Mouse (Mus musculus) kidney, adult 2 months (tissue): ENCODE data around the gene Sox15.

Source experiments
- CTCF ChIP-seq: fragments of 200-500 bp; conservative IDR thresholded peaks from 2 replicates; pipeline ENCODE4 v1.5.1; 2011; ENCODE audit warnings: low read depth, mild to moderate bottlenecking, control low read depth, low read length, moderate library complexity, mixed read lengths; ENCODE audit not compliant: insufficient read depth, insufficient read length
- POLR2A ChIP-seq: fragments of 200-500 bp; IDR thresholded peaks from one replicate; pipeline ENCODE4 v1.6.1; 2011; ENCODE audit warnings: low read depth, low read length, control low read depth

DNA sequence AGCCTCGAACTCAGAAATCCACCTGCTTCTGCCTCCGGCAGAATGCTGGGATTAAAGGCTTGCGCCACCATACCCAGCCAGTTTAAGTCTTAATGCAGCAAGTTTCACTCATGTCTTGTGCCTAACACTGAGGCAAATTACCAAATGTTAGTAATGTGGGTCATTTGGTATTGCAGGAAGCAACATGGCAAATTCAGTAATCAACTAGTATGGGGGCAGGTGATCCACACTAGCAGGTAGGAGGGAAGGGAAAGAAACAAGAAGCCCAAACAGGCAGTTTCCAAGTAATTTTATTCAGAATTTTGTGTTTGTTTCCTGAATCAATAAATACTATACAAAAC is 11.5 kb downstream of the Sox15 start:
- no peak for TF ChIP-seq CTCF
- TF ChIP-seq POLR2A: no peak
